Mouse (Mus musculus): ENCODE results near the gene Trmt2b. TPM values are rescaled to one million over a fixed set of nuclear protein-coding genes. Genes with fewer than 3 reads are reported as not detected.
"Not testable (repeated sequence)": the region's sequence is repeated elsewhere in the genome, so short reads cannot be mapped to it uniquely, and the experiment has no call there.

Trmt2b gene
- 6.5 and 7.3 TPM in 2 replicates for polyA plus RNA-seq (2014; fragmentation: Nextera tagmentation; extraction: Ambion mirVana)

GRCm38 (mm10) chrX:134276275-134277160 lies at the start of gene Trmt2b:
Gene Trmt2b, minus strand, starts transcription at chrX:134276984.
- no peaks in the 10 kb centered on the region for H3K9me3 ChIP-seq (ENCODE audit: control insufficient read depth, low read length)
- H3K27me3 ChIP-seq (ENCODE audit: control insufficient read depth, insufficient read depth, low read length): peaks cover 9% of the 10 kb centered on the region; the same call in 1 of the 2 replicates
- peak within 1 kb of the TSS; percentile 35 for H3K4me3 ChIP-seq (replicated peaks; ENCODE audit: low read length)
- peak within 1 kb of the TSS; percentile 51 for H3K4me2 ChIP-seq (replicated peaks)
- ATAC-seq (ENCODE audit: low FRiP score): peak; percentile 74
- H3K36me3 ChIP-seq (replicated peaks; ENCODE audit: control insufficient read depth, insufficient read depth): no peaks in the 10 kb centered on the region
- peak within 1 kb of the TSS; percentile 36; the same call in 1 of the 2 replicates for H3K9ac ChIP-seq
- no peak within 1 kb of the TSS for H3K27ac ChIP-seq
- no peak for DNase-seq (ENCODE audit: low spot score)
- WGBS: 26% methylated on average over 21 of the region's 26 CpGs
- no peaks in the 10 kb centered on the region for H3K4me1 ChIP-seq (replicated peaks; ENCODE audit: control insufficient read depth, insufficient read depth, low read length)

GRCm38 (mm10) chrX:134319153-134319932 lies 42.6 kb upstream of the Trmt2b start:
- ATAC-seq (ENCODE audit: low FRiP score) (no peak), DNase-seq (ENCODE audit: low spot score) (no peak)
- Histone ChIP-seq H3K36me3 (replicated peaks; ENCODE audit: control insufficient read depth, insufficient read depth) (no peaks in the 10 kb centered on the region), H3K4me2 (replicated peaks) (no peak overlapping the region), H3K4me1 (replicated peaks; ENCODE audit: control insufficient read depth, insufficient read depth, low read length) (no peaks in the 10 kb centered on the region), H3K27ac (no peak overlapping the region), H3K9me3 (ENCODE audit: control insufficient read depth, low read length) (no peaks in the 10 kb centered on the region), H3K9ac (no peak overlapping the region), H3K27me3 (ENCODE audit: control insufficient read depth, insufficient read depth, low read length) (no peaks in the 10 kb centered on the region), H3K4me3 (replicated peaks; ENCODE audit: low read length) (no peak overlapping the region)
- 91% methylated on average over 2 of the region's 2 CpGs for WGBS

GRCm38 (mm10) chrX:134311193-134311592 lies 34.4 kb upstream of the Trmt2b start:
- WGBS: 81% methylated on average over 6 of the region's 7 CpGs
- not testable (repeated sequence) for DNase-seq (ENCODE audit: low spot score)

GRCm38 (mm10) chrX:134308275-134308634 lies 31.5 kb upstream of the Trmt2b start:
- DNase-seq (ENCODE audit: low spot score) (peak; percentile 24), ATAC-seq (ENCODE audit: low FRiP score) (peak; percentile 62)
- H3K27ac ChIP-seq: no peak overlapping the region
- H3K36me3 ChIP-seq (replicated peaks; ENCODE audit: control insufficient read depth, insufficient read depth): 0 out of 2 replicates have a peak, but pooled peaks cover 8% of the 10 kb centered on the region
- H3K4me2 ChIP-seq (replicated peaks): peak overlapping the region; percentile 53
- no peaks in the 10 kb centered on the region for H3K9me3 ChIP-seq (ENCODE audit: control insufficient read depth, low read length)
- H3K27me3 ChIP-seq (ENCODE audit: control insufficient read depth, insufficient read depth, low read length): no peaks in the 10 kb centered on the region
- peak overlapping the region; percentile 35 for H3K4me3 ChIP-seq (replicated peaks; ENCODE audit: low read length)
- H3K9ac ChIP-seq: no peak overlapping the region
- 22% methylated on average over 9 of the region's 9 CpGs for WGBS
- no peaks in the 10 kb centered on the region for H3K4me1 ChIP-seq (replicated peaks; ENCODE audit: control insufficient read depth, insufficient read depth, low read length)

More at GRCm38 (mm10) chrX:134311193-134311592, 34.4 kb upstream of the Trmt2b start:
- not testable (repeated sequence) for H3K4me3 ChIP-seq (replicated peaks; ENCODE audit: low read length); H3K4me2 ChIP-seq (replicated peaks); H3K27ac ChIP-seq; H3K9ac ChIP-seq; H3K27me3 ChIP-seq (ENCODE audit: control insufficient read depth, insufficient read depth, low read length); ATAC-seq (ENCODE audit: low FRiP score); H3K36me3 ChIP-seq (replicated peaks; ENCODE audit: control insufficient read depth, insufficient read depth); H3K4me1 ChIP-seq (replicated peaks; ENCODE audit: control insufficient read depth, insufficient read depth, low read length); H3K9me3 ChIP-seq (ENCODE audit: control insufficient read depth, low read length)

- Histone ChIP-seq H3K27me3 (ENCODE audit: control insufficient read depth, insufficient read depth, low read length) (no peaks in the 10 kb centered on the region), H3K4me2 (replicated peaks) (peak within 1 kb of the TSS; percentile 53), H3K36me3 (replicated peaks; ENCODE audit: control insufficient read depth, insufficient read depth) (0 out of 2 replicates have a peak, but pooled peaks cover 8% of the 10 kb centered on the region), H3K9ac (peak within 1 kb of the TSS; percentile 51), H3K27ac (0 out of 2 replicates have a peak within 1 kb of the TSS, but pooled peaks have one; percentile 41), H3K4me1 (replicated peaks; ENCODE audit: control insufficient read depth, insufficient read depth, low read length) (no peaks in the 10 kb centered on the region), H3K9me3 (ENCODE audit: control insufficient read depth, low read length) (no peaks in the 10 kb centered on the region), H3K4me3 (replicated peaks; ENCODE audit: low read length) (peak within 1 kb of the TSS; percentile 35)
- ATAC-seq (ENCODE audit: low FRiP score) (peak; percentile 96), DNase-seq (ENCODE audit: low spot score) (peak; percentile 89)
- 26% methylated on average over 36 of the region's 36 CpGs for WGBS
Measured at GRCm38 (mm10) chrX:134307534-134308274, 30.9 kb upstream of the Trmt2b start, which contains the start of gene Cenpi. Gene Cenpi, plus strand, starts transcription at chrX:134308084.

- no peak for DNase-seq (ENCODE audit: low spot score)
- Histone ChIP-seq H3K27me3 (ENCODE audit: control insufficient read depth, insufficient read depth, low read length) (no peaks in the 10 kb centered on the region), H3K27ac (no peak overlapping the region), H3K9me3 (ENCODE audit: control insufficient read depth, low read length) (no peaks in the 10 kb centered on the region), H3K4me3 (replicated peaks; ENCODE audit: low read length) (no peak overlapping the region), H3K36me3 (replicated peaks; ENCODE audit: control insufficient read depth, insufficient read depth) (0 out of 2 replicates have a peak, but pooled peaks cover 8% of the 10 kb centered on the region), H3K4me2 (replicated peaks) (no peak overlapping the region), H3K9ac (no peak overlapping the region), H3K4me1 (replicated peaks; ENCODE audit: control insufficient read depth, insufficient read depth, low read length) (0 out of 2 replicates have a peak, but pooled peaks cover 5% of the 10 kb centered on the region)
- 100% methylated on average over 1 of the region's 1 CpGs for WGBS
- no peak for ATAC-seq (ENCODE audit: low FRiP score)
Measured at GRCm38 (mm10) chrX:134303287-134303686, 26.5 kb upstream of the Trmt2b start.

GRCm38 (mm10) chrX:134300219-134300618 lies 23.4 kb upstream of the Trmt2b start:
- Histone ChIP-seq H3K4me3 (replicated peaks; ENCODE audit: low read length) (no peak overlapping the region), H3K27ac (no peak overlapping the region), H3K9ac (no peak overlapping the region), H3K9me3 (ENCODE audit: control insufficient read depth, low read length) (no peaks in the 10 kb centered on the region), H3K27me3 (ENCODE audit: control insufficient read depth, insufficient read depth, low read length) (no peaks in the 10 kb centered on the region), H3K4me1 (replicated peaks; ENCODE audit: control insufficient read depth, insufficient read depth, low read length) (0 out of 2 replicates have a peak, but pooled peaks cover 5% of the 10 kb centered on the region), H3K36me3 (replicated peaks; ENCODE audit: control insufficient read depth, insufficient read depth) (0 out of 2 replicates have a peak, but pooled peaks cover 7% of the 10 kb centered on the region), H3K4me2 (replicated peaks) (0 out of 2 replicates have a peak overlapping the region, but pooled peaks have one; percentile 6)
- WGBS: 57% methylated on average over 5 of the region's 5 CpGs
- DNase-seq (ENCODE audit: low spot score) (no peak), ATAC-seq (ENCODE audit: low FRiP score) (no peak)

GRCm38 (mm10) chrX:134297195-134297594 lies 20.4 kb upstream of the Trmt2b start:
- Histone ChIP-seq H3K36me3 (replicated peaks; ENCODE audit: control insufficient read depth, insufficient read depth) (no peaks in the 10 kb centered on the region), H3K27me3 (ENCODE audit: control insufficient read depth, insufficient read depth, low read length) (peaks cover 6% of the 10 kb centered on the region; the same call in 1 of the 2 replicates), H3K4me3 (replicated peaks; ENCODE audit: low read length) (peak overlapping the region; percentile 51), H3K9me3 (ENCODE audit: control insufficient read depth, low read length) (no peaks in the 10 kb centered on the region), H3K4me2 (replicated peaks) (peak overlapping the region; percentile 54), H3K9ac (peak overlapping the region; percentile 71), H3K27ac (no peak overlapping the region; the same call in 1 of the 2 replicates), H3K4me1 (replicated peaks; ENCODE audit: control insufficient read depth, insufficient read depth, low read length) (0 out of 2 replicates have a peak, but pooled peaks cover 5% of the 10 kb centered on the region)
- DNase-seq (ENCODE audit: low spot score) (no peak), ATAC-seq (ENCODE audit: low FRiP score) (no peak)
- WGBS: 32% methylated on average over 4 of the region's 4 CpGs
